Mouse (Mus musculus): ENCODE results near the gene Bag6.

DNA sequence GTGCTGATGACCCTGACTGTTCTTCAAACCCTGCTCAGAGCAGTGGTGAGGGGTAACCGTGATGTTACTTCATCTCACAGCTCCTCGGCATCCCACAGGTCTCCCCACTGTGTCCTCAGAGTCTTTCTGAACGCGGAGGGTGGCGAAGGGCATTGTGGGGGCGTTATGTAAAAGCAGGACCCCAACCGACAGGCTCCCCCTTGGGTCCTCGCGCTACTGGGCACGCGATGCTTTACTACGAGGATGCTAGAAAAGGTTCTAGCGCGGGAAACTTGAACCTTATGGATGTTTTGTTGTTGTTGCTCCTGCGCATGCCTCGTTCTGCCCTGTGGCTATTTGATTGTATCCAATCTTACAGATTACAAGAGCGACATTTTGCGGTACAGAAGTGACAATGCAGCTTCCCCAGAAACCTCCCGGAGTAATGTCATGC, 13.1 kb upstream of the Bag6 start, which contains the start of gene Csnk2b:
- no peak for TF ChIP-seq POLR2A (IDR thresholded peaks at IDR 0.05; ENCODE audit: insufficient read length, low read depth)
- TF ChIP-seq E2F4 (IDR thresholded peaks at IDR 0.05; ENCODE audit: insufficient read depth) = peak; percentile 74
- TF ChIP-seq MYOG (IDR thresholded peaks at IDR 0.05; ENCODE audit: control insufficient read depth in 1 of 3, insufficient read depth in 1 of 3, insufficient read length in 2 of 3, low read depth in 2 of 3) = no peak
- TF ChIP-seq USF1 (IDR thresholded peaks at IDR 0.05; ENCODE audit: low read depth) = no peak
- no peak for TF ChIP-seq MYOD1 (IDR thresholded peaks at IDR 0.05; ENCODE audit: control insufficient read depth in 1 of 3, insufficient read length in 2 of 3, low read depth in 2 of 3)
- TF ChIP-seq MAX (IDR thresholded peaks at IDR 0.05; ENCODE audit: low read depth) = no peak

Measured in myocyte (in vitro differentiated cells).